Mouse (Mus musculus) fibroblast of lung, adult 2 months (primary cell): ENCODE measurements around the gene Stx8.
A peak's percentile ranks its signal among the peaks of the same experiment; 100 is the strongest.

ENCODE experiments used
- DNase-seq: peaks from one replicate; pipeline ENCODE4 v3.0.0-alpha.2; 2011; ENCODE audit warnings: low read depth

The Stx8 gene

GRCm38 (mm10) chr11:68199801-68200423 is 233.9 kb downstream of the Stx8 start:
- no peak for DNase-seq

GRCm38 (mm10) chr11:68200500-68200899 is 234.5 kb downstream of the Stx8 start:
- DNase-seq, result no peak

- no peak for DNase-seq
Observed at GRCm38 (mm10) chr11:68201063-68201462, 235.1 kb downstream of the Stx8 start.

- no peak for DNase-seq
Observed at GRCm38 (mm10) chr11:68201811-68202459, 235.9 kb downstream of the Stx8 start.

GRCm38 (mm10) chr11:68202561-68202960 is 236.6 kb downstream of the Stx8 start:
- no peak for DNase-seq

- DNase-seq, result no peak
Observed at GRCm38 (mm10) chr11:68203658-68204315, 237.8 kb downstream of the Stx8 start.

- DNase-seq, result no peak
Observed at GRCm38 (mm10) chr11:68204407-68204806, 238.4 kb downstream of the Stx8 start.

- no peak for DNase-seq
Observed at GRCm38 (mm10) chr11:68205572-68206229, 239.7 kb downstream of the Stx8 start.

- no peak for DNase-seq
Observed at GRCm38 (mm10) chr11:68208023-68208422, 242.0 kb downstream of the Stx8 start.

- DNase-seq, result no peak
Observed at GRCm38 (mm10) chr11:68208582-68208981, 242.6 kb downstream of the Stx8 start.

GRCm38 (mm10) chr11:68209506-68209905 is 243.5 kb downstream of the Stx8 start:
- no peak for DNase-seq

- DNase-seq, result no peak
Observed at GRCm38 (mm10) chr11:68210714-68211113, 244.7 kb downstream of the Stx8 start.

GRCm38 (mm10) chr11:68211924-68212578 is 246.1 kb downstream of the Stx8 start:
- no peak for DNase-seq

GRCm38 (mm10) chr11:68213896-68214295 is 247.9 kb downstream of the Stx8 start:
- DNase-seq, result peak; percentile 34

- no peak for DNase-seq
Observed at GRCm38 (mm10) chr11:68214496-68215205, 248.7 kb downstream of the Stx8 start.

GRCm38 (mm10) chr11:68215206-68215912 is 249.4 kb downstream of the Stx8 start:
- DNase-seq, result no peak

GRCm38 (mm10) chr11:68216041-68216440 is 250.0 kb downstream of the Stx8 start:
- no peak for DNase-seq

- DNase-seq, result no peak
Observed at GRCm38 (mm10) chr11:68220733-68221132, 254.7 kb downstream of the Stx8 start.

GRCm38 (mm10) chr11:68222209-68222608 is 256.2 kb downstream of the Stx8 start:
- DNase-seq, result no peak

GRCm38 (mm10) chr11:68223143-68223542 is 257.1 kb downstream of the Stx8 start:
- no peak for DNase-seq

GRCm38 (mm10) chr11:68226654-68227057 is 260.7 kb downstream of the Stx8 start:
- DNase-seq, result no peak
